Mouse (Mus musculus): ENCODE data around the gene Pate2.
A peak's percentile ranks its signal among the peaks of the same experiment; 100 is the strongest.

The Pate2 gene

DNA sequence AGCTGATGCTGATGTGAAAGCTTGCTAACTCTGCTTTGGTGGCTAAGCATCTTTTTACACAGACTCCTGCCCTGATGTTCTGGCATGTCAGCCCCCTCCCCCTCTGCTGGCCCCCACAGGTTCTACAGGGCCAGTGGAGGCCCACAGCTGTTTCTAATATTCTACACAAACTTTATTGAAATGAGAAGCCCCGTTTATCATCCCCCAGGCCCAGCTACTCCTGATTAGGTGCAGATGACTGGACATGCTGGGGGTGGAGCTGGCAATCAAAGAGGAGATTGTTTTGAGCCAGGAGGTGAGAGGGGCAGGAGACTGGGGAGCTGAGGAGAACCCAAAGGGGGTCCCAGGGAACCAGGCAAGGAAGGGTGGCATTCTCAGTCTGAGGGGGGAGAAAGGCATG is 40.3 kb upstream of the Pate2 start:
- no peaks in the 10 kb centered on the region for H3K4me1 ChIP-seq (replicated peaks; ENCODE audit: low read depth, low read length)
- no peaks in the 10 kb centered on the region for H3K9me3 ChIP-seq (ENCODE audit: low read length)
- TF ChIP-seq NANOG (IDR thresholded peaks at IDR 0.05; ENCODE audit: borderline replicate concordance, low read length) (no peak), CTCF (conservative IDR thresholded peaks at IDR 0.05; ENCODE audit: low read length) (no peak), POU5F1 (IDR thresholded peaks at IDR 0.05; ENCODE audit: borderline replicate concordance, low read length) (no peak)
- no peaks in the 10 kb centered on the region for H3K27me3 ChIP-seq (ENCODE audit: insufficient read depth, low read length)
- no peaks in the 10 kb centered on the region for H3K36me3 ChIP-seq (ENCODE audit: insufficient read depth, low read length)
- no peak overlapping the region for H3K4me3 ChIP-seq (replicated peaks; ENCODE audit: low read length)

DNA sequence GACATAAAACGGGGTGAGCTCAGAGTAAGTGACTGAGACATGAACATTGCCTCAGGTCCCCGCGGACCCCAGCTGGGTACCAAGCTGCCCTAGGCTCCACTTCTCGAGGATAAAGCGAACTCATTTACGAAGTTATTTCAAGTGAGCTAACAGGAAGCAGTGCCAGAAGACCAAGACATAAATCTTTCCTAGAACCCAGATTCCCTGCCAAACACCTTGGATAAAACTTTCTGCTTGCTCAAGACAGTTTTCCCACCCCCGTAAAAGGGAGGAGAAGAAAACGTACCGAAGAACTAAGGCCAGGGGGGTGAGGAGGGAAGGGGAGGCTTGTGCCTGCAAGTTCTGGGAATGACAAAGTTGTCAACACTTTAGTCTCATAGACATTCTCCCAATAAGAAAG is 36.8 kb upstream of the Pate2 start:
- H3K4me1 ChIP-seq (replicated peaks; ENCODE audit: low read depth, low read length): 0 out of 2 replicates have a peak, but pooled peaks cover 2% of the 10 kb centered on the region
- no peaks in the 10 kb centered on the region for H3K27me3 ChIP-seq (ENCODE audit: insufficient read depth, low read length)
- no peaks in the 10 kb centered on the region for H3K36me3 ChIP-seq (ENCODE audit: insufficient read depth, low read length)
- H3K9me3 ChIP-seq (ENCODE audit: low read length): no peaks in the 10 kb centered on the region
- H3K4me3 ChIP-seq (replicated peaks; ENCODE audit: low read length): no peak overlapping the region
- TF ChIP-seq POU5F1 (IDR thresholded peaks at IDR 0.05; ENCODE audit: borderline replicate concordance, low read length) (no peak), NANOG (IDR thresholded peaks at IDR 0.05; ENCODE audit: borderline replicate concordance, low read length) (no peak), CTCF (conservative IDR thresholded peaks at IDR 0.05; ENCODE audit: low read length) (no peak)

DNA sequence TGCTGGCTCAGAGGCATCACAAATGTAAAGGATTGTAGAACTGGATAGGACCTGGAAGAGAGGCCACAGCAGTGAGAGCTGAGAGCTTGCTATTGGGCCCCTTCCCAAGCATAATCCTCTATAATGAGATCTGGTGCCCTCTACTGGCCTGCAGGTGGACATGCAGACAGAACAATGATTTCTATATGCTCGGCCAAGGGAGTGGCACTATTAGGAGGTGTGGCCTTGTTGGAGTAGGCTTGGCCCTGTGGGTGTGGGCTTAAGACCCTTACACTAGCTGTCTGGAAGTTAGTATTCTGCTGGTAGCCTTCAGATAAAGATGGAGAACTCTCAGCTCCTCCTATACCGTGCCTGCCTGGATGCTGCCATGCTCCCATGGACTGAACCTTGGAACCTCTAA is 35.0 kb upstream of the Pate2 start:
- Histone ChIP-seq H3K4me3 (replicated peaks; ENCODE audit: low read length) (no peak overlapping the region), H3K27me3 (ENCODE audit: insufficient read depth, low read length) (no peaks in the 10 kb centered on the region), H3K36me3 (ENCODE audit: insufficient read depth, low read length) (no peaks in the 10 kb centered on the region), H3K4me1 (replicated peaks; ENCODE audit: low read depth, low read length) (0 out of 2 replicates have a peak, but pooled peaks cover 2% of the 10 kb centered on the region), H3K9me3 (ENCODE audit: low read length) (no peaks in the 10 kb centered on the region)
- TF ChIP-seq NANOG (IDR thresholded peaks at IDR 0.05; ENCODE audit: borderline replicate concordance, low read length) (no peak), CTCF (conservative IDR thresholded peaks at IDR 0.05; ENCODE audit: low read length) (peak; percentile 85)

DNA sequence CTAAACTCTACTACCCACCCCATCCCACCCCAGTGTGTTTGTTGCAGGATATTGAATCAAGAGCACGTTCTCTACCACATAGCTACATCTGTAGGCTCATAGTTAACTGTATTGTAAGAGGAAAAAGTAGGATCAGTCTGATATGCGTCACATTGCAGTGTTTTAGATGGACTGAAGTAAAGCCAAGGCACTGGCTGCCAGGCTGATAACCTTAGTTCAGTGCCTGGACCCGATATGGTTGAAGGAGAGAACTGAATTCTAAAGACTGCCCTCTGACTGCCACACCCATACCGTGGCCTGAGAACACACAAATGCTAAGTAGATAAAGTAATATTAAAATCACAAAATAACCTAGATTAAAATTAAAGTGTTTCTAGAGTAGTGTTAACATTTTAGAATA is 34.2 kb upstream of the Pate2 start:
- H3K9me3 ChIP-seq (ENCODE audit: low read length): no peaks in the 10 kb centered on the region
- H3K36me3 ChIP-seq (ENCODE audit: insufficient read depth, low read length): no peaks in the 10 kb centered on the region
- no peak for TF ChIP-seq POU5F1 (IDR thresholded peaks at IDR 0.05; ENCODE audit: borderline replicate concordance, low read length)
- TF ChIP-seq NANOG (IDR thresholded peaks at IDR 0.05; ENCODE audit: borderline replicate concordance, low read length): no peak
- no peak for TF ChIP-seq CTCF (conservative IDR thresholded peaks at IDR 0.05; ENCODE audit: low read length)

DNA sequence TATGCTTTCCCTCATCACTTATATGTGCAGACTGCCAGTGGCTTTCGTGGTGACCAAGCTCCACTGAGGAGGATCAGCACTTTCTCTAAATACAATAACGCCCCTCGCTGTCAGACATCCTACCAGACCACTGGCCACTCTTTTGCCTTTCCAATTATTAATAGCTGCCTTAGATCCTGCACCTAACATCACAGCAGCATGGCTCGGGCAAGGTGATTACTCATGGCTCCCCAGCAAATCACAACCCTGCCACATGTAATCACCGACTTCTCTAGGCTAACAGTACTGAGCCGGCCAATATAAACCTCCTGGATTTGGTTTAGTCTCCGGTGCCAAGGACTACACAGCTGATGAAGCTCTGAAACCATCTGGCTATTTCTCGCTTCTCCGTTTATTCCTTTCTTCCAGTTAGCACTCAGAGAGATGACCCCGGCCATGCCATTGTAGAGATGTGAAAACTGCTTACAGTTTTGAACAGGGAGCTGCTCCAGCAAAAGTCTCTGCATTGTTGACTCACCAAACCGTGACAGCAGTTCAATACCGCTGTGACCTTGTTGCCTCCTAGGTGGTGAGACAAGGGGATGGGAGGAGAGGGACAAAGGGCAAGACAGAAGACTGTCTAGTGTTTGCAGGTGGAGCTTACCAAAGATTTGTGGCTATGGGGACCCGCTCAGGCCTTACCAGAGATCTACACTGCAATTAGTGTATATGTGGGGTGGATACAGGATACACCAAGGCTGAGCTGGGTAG is 30.9 kb upstream of the Pate2 start:
- H3K36me3 ChIP-seq (ENCODE audit: insufficient read depth, low read length): no peaks in the 10 kb centered on the region
- H3K9me3 ChIP-seq (ENCODE audit: low read length): no peaks in the 10 kb centered on the region
- 0 out of 2 replicates have a peak, but pooled peaks cover 2% of the 10 kb centered on the region for H3K4me1 ChIP-seq (replicated peaks; ENCODE audit: low read depth, low read length)
- H3K27me3 ChIP-seq (ENCODE audit: insufficient read depth, low read length): peaks cover 5% of the 10 kb centered on the region
- H3K4me3 ChIP-seq (replicated peaks; ENCODE audit: low read length): no peak overlapping the region
- TF ChIP-seq POU5F1 (IDR thresholded peaks at IDR 0.05; ENCODE audit: borderline replicate concordance, low read length) (no peak), CTCF (conservative IDR thresholded peaks at IDR 0.05; ENCODE audit: low read length) (no peak), NANOG (IDR thresholded peaks at IDR 0.05; ENCODE audit: borderline replicate concordance, low read length) (no peak)

More for the DNA sequence above, 34.2 kb upstream of the Pate2 start:
- Histone ChIP-seq H3K27me3 (ENCODE audit: insufficient read depth, low read length) (no peaks in the 10 kb centered on the region), H3K4me1 (replicated peaks; ENCODE audit: low read depth, low read length) (0 out of 2 replicates have a peak, but pooled peaks cover 2% of the 10 kb centered on the region), H3K4me3 (replicated peaks; ENCODE audit: low read length) (no peak overlapping the region)

DNA sequence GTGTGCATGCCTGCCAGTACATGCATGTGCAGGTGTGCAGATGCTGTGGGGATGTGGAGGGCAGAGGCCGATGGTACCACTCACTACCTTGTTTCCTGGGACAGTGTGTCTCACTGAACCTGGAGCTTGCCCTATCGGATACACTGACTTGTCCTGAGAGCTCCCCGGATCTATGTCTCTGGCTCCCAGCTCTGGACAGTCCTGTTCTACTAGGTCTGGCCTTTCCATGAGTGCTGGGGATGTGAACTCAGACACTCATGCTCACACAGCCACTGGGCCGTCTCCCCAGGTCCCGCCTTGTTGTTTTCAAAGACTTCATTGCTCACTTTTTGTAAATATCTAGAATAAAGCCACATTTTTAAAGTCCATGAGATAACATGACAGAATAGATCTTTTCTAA is 29.1 kb upstream of the Pate2 start:
- no peaks in the 10 kb centered on the region for H3K4me1 ChIP-seq (replicated peaks; ENCODE audit: low read depth, low read length)
- H3K9me3 ChIP-seq (ENCODE audit: low read length): no peaks in the 10 kb centered on the region
- peaks cover 5% of the 10 kb centered on the region for H3K27me3 ChIP-seq (ENCODE audit: insufficient read depth, low read length)
- H3K36me3 ChIP-seq (ENCODE audit: insufficient read depth, low read length): no peaks in the 10 kb centered on the region
- no peak overlapping the region for H3K4me3 ChIP-seq (replicated peaks; ENCODE audit: low read length)
- TF ChIP-seq NANOG (IDR thresholded peaks at IDR 0.05; ENCODE audit: borderline replicate concordance, low read length) (no peak), CTCF (conservative IDR thresholded peaks at IDR 0.05; ENCODE audit: low read length) (no peak), POU5F1 (IDR thresholded peaks at IDR 0.05; ENCODE audit: borderline replicate concordance, low read length) (no peak)

DNA sequence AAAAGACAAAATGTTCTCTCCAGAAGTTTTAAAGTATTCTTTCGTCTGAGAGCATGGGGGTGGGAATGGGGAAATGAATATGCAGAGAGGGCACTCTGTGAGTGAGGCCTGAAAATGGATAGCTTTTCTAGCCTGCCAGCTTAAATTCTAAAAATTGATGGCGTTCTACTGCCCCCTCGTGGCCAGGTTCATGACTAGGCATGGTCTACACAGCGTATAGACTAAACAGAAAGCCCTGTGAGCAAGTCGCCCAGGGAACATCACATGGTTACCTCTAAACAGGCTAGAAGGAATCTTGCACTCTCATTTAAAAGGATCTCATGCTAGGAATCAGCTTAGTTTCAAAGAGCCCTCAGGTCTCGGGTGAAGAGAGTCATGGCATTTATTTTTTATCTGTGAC is 28.6 kb upstream of the Pate2 start:
- TF ChIP-seq POU5F1 (IDR thresholded peaks at IDR 0.05; ENCODE audit: borderline replicate concordance, low read length) (no peak), NANOG (IDR thresholded peaks at IDR 0.05; ENCODE audit: borderline replicate concordance, low read length) (no peak), CTCF (conservative IDR thresholded peaks at IDR 0.05; ENCODE audit: low read length) (peak; percentile 56)
- Histone ChIP-seq H3K4me3 (replicated peaks; ENCODE audit: low read length) (no peak overlapping the region), H3K4me1 (replicated peaks; ENCODE audit: low read depth, low read length) (no peaks in the 10 kb centered on the region), H3K27me3 (ENCODE audit: insufficient read depth, low read length) (peaks cover 5% of the 10 kb centered on the region), H3K36me3 (ENCODE audit: insufficient read depth, low read length) (no peaks in the 10 kb centered on the region), H3K9me3 (ENCODE audit: low read length) (no peaks in the 10 kb centered on the region)

DNA sequence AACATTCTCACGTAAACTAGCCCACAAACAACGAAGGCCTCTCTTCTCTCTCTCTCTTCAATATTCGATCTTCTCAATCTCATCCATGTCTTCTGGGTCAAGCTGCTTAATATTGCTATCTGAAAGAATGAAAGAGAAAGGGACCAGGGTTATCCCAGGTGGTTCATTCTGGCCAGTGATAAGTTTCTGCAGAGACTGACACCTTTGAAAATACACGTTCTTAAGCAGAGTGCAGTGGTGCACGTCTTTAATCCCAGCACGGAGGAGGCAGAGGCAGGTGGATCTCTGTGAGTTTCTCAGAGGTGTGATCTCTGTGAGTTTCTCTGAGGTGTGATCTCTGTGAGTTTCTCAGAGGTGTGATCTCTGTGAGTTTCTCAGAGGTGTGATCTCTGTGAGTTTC is 28.1 kb upstream of the Pate2 start:
- Histone ChIP-seq H3K9me3 (ENCODE audit: low read length) (no peaks in the 10 kb centered on the region), H3K4me3 (replicated peaks; ENCODE audit: low read length) (no peak overlapping the region), H3K4me1 (replicated peaks; ENCODE audit: low read depth, low read length) (no peaks in the 10 kb centered on the region), H3K27me3 (ENCODE audit: insufficient read depth, low read length) (peaks cover 5% of the 10 kb centered on the region), H3K36me3 (ENCODE audit: insufficient read depth, low read length) (no peaks in the 10 kb centered on the region)
- TF ChIP-seq NANOG (IDR thresholded peaks at IDR 0.05; ENCODE audit: borderline replicate concordance, low read length): no peak
